Mouse (Mus musculus): ENCODE results near the gene Mfsd11. TPM values are rescaled to one million over a fixed set of nuclear protein-coding genes. Genes with fewer than 3 reads are reported as not detected.
A peak's percentile ranks its signal among the peaks of the same experiment; 100 is the strongest.

The Mfsd11 gene
- polyA plus RNA-seq, 1 experiment from 2014 or later: 43.7 TPM

DNA sequence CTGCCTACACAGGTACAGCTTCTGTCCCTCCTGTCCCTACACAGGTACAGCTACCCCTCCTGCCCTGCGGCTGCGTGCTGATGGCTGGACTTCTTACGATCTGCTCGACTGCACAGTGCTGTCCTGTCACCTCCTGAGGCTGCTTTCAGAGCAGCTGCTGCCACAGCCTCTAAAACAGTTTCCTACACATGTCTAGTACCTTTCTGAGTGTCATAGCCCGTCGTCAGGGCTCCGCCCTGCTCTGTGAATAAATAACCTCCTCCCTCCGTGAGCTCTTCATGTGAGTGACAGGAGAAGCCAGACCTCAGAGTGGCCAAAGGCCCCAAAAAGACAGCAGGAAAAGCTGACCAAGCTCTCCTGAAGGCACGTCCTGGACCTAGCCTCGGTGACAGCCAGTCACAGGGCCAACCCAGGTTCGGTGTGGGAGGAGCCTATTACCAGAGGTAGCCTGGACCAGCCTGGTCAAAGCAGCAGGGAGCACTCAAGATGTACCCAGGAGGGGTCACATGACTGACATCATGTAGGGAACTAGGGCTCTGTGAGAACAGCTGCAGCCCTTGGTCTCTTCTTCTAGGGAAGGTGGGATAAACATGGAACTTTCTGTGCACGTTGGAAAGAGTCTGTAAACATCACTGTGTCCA lies 13.8 kb downstream of the Mfsd11 start:
- Histone ChIP-seq H3K4me1 (ENCODE audit: control insufficient read depth, insufficient read depth, low read length) (no peaks in the 10 kb centered on the region), H3K36me3 (ENCODE audit: control insufficient read depth, insufficient read depth, low read length) (peaks cover 30% of the 10 kb centered on the region), H3K4me2 (ENCODE audit: low read depth, low read length) (no peak overlapping the region), H3K4me3 (replicated peaks; ENCODE audit: low read length) (no peak overlapping the region), H3K27me3 (ENCODE audit: control insufficient read depth, insufficient read depth, low read length) (no peaks in the 10 kb centered on the region), H3K9ac (ENCODE audit: low read length) (no peak overlapping the region), H3K27ac (ENCODE audit: low read length) (no peak overlapping the region), H3K9me3 (replicated peaks; ENCODE audit: control insufficient read depth, low read length) (no peaks in the 10 kb centered on the region)
- WGBS: 69% methylated on average over 12 of the region's 12 CpGs
- no peak for ATAC-seq (ENCODE audit: insufficient read depth, low FRiP score)

DNA sequence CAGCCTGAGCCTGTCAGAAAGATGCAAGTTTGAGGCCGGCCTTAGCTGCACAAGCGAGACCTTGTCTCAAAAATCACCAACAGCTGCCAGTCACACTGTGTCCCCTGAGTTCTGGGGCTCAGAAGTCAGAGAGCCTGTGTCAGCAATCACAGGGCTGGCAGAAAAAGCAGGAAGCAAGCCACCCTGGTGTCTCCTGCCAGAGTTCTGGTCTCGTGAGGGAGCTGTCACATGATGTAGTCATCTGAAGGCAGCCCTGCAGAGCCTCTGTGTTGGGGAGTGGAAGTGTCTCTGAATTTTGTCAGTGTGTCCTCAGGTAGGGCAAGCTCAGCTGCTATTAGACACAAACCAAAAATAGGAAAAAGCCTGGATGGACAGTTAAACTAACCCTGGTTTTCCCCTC lies 15.9 kb downstream of the Mfsd11 start:
- Histone ChIP-seq H3K9me3 (replicated peaks; ENCODE audit: control insufficient read depth, low read length) (no peaks in the 10 kb centered on the region), H3K4me1 (ENCODE audit: control insufficient read depth, insufficient read depth, low read length) (no peaks in the 10 kb centered on the region), H3K27me3 (ENCODE audit: control insufficient read depth, insufficient read depth, low read length) (no peaks in the 10 kb centered on the region), H3K4me2 (ENCODE audit: low read depth, low read length) (no peak overlapping the region), H3K27ac (ENCODE audit: low read length) (no peak overlapping the region), H3K36me3 (ENCODE audit: control insufficient read depth, insufficient read depth, low read length) (peaks cover 18% of the 10 kb centered on the region), H3K9ac (ENCODE audit: low read length) (no peak overlapping the region), H3K4me3 (replicated peaks; ENCODE audit: low read length) (no peak overlapping the region)
- no peak for ATAC-seq (ENCODE audit: insufficient read depth, low FRiP score)
- 81% methylated on average over 3 of the region's 3 CpGs for WGBS

DNA sequence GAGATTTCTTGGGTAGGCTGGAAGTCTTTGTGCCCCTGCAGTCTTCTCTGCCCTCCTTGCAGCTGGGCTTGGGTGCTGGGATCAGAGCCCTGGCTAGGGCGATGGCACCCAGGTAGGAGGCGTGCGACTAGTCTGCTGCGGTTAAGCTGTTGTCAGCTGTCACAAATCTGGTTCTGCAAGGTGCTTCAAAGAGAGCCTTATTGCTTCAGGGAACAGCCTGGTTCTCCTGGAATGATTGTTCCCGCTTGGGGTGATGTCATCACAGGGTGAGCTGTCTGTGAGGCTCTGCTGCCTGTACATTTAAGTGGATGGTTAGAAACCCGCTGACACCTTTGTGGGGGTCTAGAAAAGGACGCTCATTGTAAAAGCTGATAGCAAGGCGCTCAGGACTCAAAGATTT lies 17.0 kb downstream of the Mfsd11 start:
- no peaks in the 10 kb centered on the region for H3K9me3 ChIP-seq (replicated peaks; ENCODE audit: control insufficient read depth, low read length)
- no peaks in the 10 kb centered on the region for H3K27me3 ChIP-seq (ENCODE audit: control insufficient read depth, insufficient read depth, low read length)
- ATAC-seq (ENCODE audit: insufficient read depth, low FRiP score): peak; percentile 62; the same call in 1 of the 2 replicates
- peak overlapping the region; percentile 66; the same call in 1 of the 2 replicates for H3K27ac ChIP-seq (ENCODE audit: low read length)
- no peak overlapping the region for H3K4me2 ChIP-seq (ENCODE audit: low read depth, low read length)
- WGBS: 76% methylated on average over 8 of the region's 8 CpGs
- no peak overlapping the region for H3K4me3 ChIP-seq (replicated peaks; ENCODE audit: low read length)
- H3K9ac ChIP-seq (ENCODE audit: low read length): no peak overlapping the region; the same call in 1 of the 2 replicates
- no peaks in the 10 kb centered on the region for H3K4me1 ChIP-seq (ENCODE audit: control insufficient read depth, insufficient read depth, low read length)
- H3K36me3 ChIP-seq (ENCODE audit: control insufficient read depth, insufficient read depth, low read length): peaks cover 28% of the 10 kb centered on the region

DNA sequence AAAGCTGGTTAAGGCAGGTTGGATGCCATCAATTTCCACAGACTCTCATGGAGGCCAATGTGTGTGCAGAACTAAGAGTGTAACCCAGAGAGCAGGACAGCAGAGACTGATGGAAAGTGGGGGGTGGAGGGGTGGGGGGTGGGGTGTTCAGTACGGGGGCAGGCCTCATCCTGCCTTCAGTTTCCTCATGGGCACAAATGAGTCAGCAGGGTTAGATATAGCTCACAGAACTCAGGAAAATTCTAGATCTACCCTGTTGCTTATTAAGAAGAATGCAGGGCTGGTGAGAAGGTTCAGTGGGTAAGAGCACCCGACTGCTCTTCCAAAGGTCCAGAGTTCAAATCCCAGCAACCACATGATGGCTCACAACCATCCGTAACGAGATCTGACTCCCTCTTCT lies 17.4 kb downstream of the Mfsd11 start:
- no peaks in the 10 kb centered on the region for H3K9me3 ChIP-seq (replicated peaks; ENCODE audit: control insufficient read depth, low read length)
- H3K36me3 ChIP-seq (ENCODE audit: control insufficient read depth, insufficient read depth, low read length): peaks cover 28% of the 10 kb centered on the region
- H3K4me2 ChIP-seq (ENCODE audit: low read depth, low read length): no peak overlapping the region
- no peak overlapping the region for H3K4me3 ChIP-seq (replicated peaks; ENCODE audit: low read length)
- H3K27ac ChIP-seq (ENCODE audit: low read length): peak overlapping the region; percentile 66; the same call in 1 of the 2 replicates
- H3K9ac ChIP-seq (ENCODE audit: low read length): no peak overlapping the region
- H3K27me3 ChIP-seq (ENCODE audit: control insufficient read depth, insufficient read depth, low read length): no peaks in the 10 kb centered on the region
- H3K4me1 ChIP-seq (ENCODE audit: control insufficient read depth, insufficient read depth, low read length): no peaks in the 10 kb centered on the region
- no peak for ATAC-seq (ENCODE audit: insufficient read depth, low FRiP score)
- 78% methylated on average over 4 of the region's 4 CpGs for WGBS

DNA sequence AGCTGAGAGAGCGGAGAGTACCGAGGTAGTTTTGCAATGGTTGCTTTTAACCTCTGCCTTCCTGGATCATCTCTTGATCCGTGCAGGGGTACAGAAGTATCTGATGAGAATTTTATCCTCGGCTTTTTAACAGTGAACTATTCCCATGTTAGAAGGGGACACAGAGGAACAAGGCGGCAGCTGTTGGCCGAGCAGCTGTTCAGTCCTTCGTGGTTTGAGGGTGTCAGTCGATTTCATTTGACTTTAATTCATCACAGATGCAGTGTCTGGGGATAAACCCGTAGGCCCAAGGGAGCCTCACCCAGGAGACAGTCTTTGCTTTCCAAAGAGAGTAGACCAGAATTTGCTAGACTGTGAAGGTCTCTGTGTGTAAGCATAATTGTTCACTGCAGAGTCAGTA lies 19.3 kb downstream of the Mfsd11 start:
- Histone ChIP-seq H3K36me3 (ENCODE audit: control insufficient read depth, insufficient read depth, low read length) (peaks cover 21% of the 10 kb centered on the region; the same call in 1 of the 2 replicates), H3K27ac (ENCODE audit: low read length) (no peak overlapping the region), H3K4me1 (ENCODE audit: control insufficient read depth, insufficient read depth, low read length) (no peaks in the 10 kb centered on the region), H3K4me2 (ENCODE audit: low read depth, low read length) (no peak overlapping the region), H3K4me3 (replicated peaks; ENCODE audit: low read length) (no peak overlapping the region), H3K9me3 (replicated peaks; ENCODE audit: control insufficient read depth, low read length) (no peaks in the 10 kb centered on the region), H3K9ac (ENCODE audit: low read length) (no peak overlapping the region), H3K27me3 (ENCODE audit: control insufficient read depth, insufficient read depth, low read length) (no peaks in the 10 kb centered on the region)
- 87% methylated on average over 9 of the region's 9 CpGs for WGBS
- no peak for ATAC-seq (ENCODE audit: insufficient read depth, low FRiP score)

DNA sequence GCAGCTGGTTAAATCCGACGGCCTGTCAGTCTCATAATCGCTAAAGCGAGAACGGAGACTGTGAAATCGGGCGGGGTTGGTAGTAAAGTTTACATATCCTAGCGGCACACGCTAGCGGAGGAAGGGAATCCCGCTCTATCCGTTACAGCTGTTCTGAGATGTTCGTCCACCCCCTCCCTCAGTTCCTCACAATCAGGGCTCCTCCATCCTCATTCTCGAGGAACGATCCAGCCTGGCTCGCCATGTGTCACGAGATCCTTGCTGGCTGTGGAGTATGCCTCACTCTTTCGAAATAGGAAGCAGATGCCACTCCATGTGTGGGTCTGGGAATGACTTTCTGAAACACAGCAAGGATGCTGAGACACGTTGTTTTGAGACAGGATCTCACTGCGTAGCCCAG lies 21.7 kb downstream of the Mfsd11 start:
- 82% methylated on average over 20 of the region's 20 CpGs for WGBS
- Histone ChIP-seq H3K4me3 (replicated peaks; ENCODE audit: low read length) (no peak overlapping the region), H3K27me3 (ENCODE audit: control insufficient read depth, insufficient read depth, low read length) (no peaks in the 10 kb centered on the region), H3K9me3 (replicated peaks; ENCODE audit: control insufficient read depth, low read length) (no peaks in the 10 kb centered on the region), H3K4me1 (ENCODE audit: control insufficient read depth, insufficient read depth, low read length) (no peaks in the 10 kb centered on the region), H3K4me2 (ENCODE audit: low read depth, low read length) (no peak overlapping the region), H3K9ac (ENCODE audit: low read length) (no peak overlapping the region), H3K27ac (ENCODE audit: low read length) (no peak overlapping the region), H3K36me3 (ENCODE audit: control insufficient read depth, insufficient read depth, low read length) (peaks cover 15% of the 10 kb centered on the region; the same call in 1 of the 2 replicates)
- no peak for ATAC-seq (ENCODE audit: insufficient read depth, low FRiP score)

DNA sequence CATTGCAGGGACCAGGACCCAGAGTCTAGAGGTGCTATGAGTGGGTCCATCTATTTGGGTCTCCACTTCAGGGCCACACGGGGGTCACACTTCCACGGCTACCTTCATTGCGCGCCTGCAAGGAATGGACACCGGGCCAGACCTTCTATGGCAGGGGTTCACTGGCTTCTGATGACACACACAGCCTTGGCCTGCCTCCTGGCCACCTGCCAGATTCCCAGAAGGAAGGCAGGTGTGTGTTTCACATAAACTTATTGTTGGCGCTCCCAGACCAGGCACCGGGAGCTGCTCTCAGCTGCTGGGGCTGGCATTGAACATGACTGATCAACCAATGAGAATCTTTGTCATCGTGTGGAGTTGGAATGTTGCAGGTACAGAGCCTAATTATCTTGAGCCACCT lies 26.2 kb downstream of the Mfsd11 start:
- Histone ChIP-seq H3K4me2 (ENCODE audit: low read depth, low read length) (no peak overlapping the region), H3K27me3 (ENCODE audit: control insufficient read depth, insufficient read depth, low read length) (no peaks in the 10 kb centered on the region), H3K9ac (ENCODE audit: low read length) (no peak overlapping the region), H3K4me1 (ENCODE audit: control insufficient read depth, insufficient read depth, low read length) (no peaks in the 10 kb centered on the region), H3K4me3 (replicated peaks; ENCODE audit: low read length) (no peak overlapping the region), H3K36me3 (ENCODE audit: control insufficient read depth, insufficient read depth, low read length) (peaks cover 7% of the 10 kb centered on the region; the same call in 1 of the 2 replicates), H3K9me3 (replicated peaks; ENCODE audit: control insufficient read depth, low read length) (no peaks in the 10 kb centered on the region), H3K27ac (ENCODE audit: low read length) (no peak overlapping the region)
- 77% methylated on average over 8 of the region's 8 CpGs for WGBS
- peak; percentile 27 for ATAC-seq (ENCODE audit: insufficient read depth, low FRiP score)

DNA sequence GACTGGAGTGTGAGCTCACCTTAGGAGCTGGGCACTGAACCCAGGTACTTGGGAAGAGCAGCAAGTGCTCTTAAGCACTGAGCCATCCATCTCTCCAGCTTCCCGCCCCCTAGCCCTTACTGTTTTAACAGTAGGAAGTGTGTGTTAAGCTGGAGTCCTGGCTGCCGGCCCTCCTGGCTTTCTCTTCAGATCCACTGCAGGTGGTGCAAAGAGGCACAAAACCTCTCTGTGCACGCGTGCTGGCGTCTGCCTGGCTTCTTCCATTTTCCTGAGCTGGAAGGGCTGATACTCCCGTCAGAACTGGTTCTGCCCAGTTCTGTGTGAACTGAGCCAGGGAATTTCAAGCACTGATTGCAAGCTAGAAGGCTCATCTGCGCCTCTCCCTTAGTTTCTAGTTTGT lies 28.6 kb downstream of the Mfsd11 start:
- Histone ChIP-seq H3K9ac (ENCODE audit: low read length) (no peak overlapping the region), H3K27ac (ENCODE audit: low read length) (no peak overlapping the region), H3K9me3 (replicated peaks; ENCODE audit: control insufficient read depth, low read length) (no peaks in the 10 kb centered on the region), H3K36me3 (ENCODE audit: control insufficient read depth, insufficient read depth, low read length) (no peaks in the 10 kb centered on the region), H3K4me3 (replicated peaks; ENCODE audit: low read length) (no peak overlapping the region), H3K4me1 (ENCODE audit: control insufficient read depth, insufficient read depth, low read length) (peaks cover 6% of the 10 kb centered on the region; the same call in 1 of the 2 replicates), H3K27me3 (ENCODE audit: control insufficient read depth, insufficient read depth, low read length) (no peaks in the 10 kb centered on the region), H3K4me2 (ENCODE audit: low read depth, low read length) (no peak overlapping the region)
- no peak for ATAC-seq (ENCODE audit: insufficient read depth, low FRiP score)
- 51% methylated on average over 7 of the region's 7 CpGs for WGBS

DNA sequence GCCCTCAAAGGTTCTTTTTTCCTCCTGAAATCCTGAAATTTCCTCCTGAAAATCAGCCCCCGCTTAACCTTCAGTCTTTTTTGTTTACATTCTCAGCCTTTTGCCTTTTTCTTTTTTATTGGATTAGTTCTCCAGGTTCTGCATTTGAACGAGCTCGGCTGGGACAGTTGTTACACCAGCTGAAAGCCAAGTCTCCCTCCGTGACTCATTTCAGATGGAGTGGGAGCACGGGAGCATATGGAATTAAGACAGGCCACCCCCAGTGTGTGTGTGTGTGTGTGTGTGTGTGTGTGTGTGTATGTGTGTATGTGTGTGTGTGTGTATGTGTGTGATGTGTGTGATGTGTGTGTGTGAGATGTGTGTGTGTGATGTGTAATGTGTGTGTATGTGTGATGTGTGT lies 29.2 kb downstream of the Mfsd11 start:
- no peak for ATAC-seq (ENCODE audit: insufficient read depth, low FRiP score)
- Histone ChIP-seq H3K4me2 (ENCODE audit: low read depth, low read length) (no peak overlapping the region), H3K4me1 (ENCODE audit: control insufficient read depth, insufficient read depth, low read length) (peaks cover 6% of the 10 kb centered on the region; the same call in 1 of the 2 replicates), H3K9me3 (replicated peaks; ENCODE audit: control insufficient read depth, low read length) (no peaks in the 10 kb centered on the region), H3K9ac (ENCODE audit: low read length) (no peak overlapping the region), H3K36me3 (ENCODE audit: control insufficient read depth, insufficient read depth, low read length) (no peaks in the 10 kb centered on the region), H3K4me3 (replicated peaks; ENCODE audit: low read length) (no peak overlapping the region), H3K27me3 (ENCODE audit: control insufficient read depth, insufficient read depth, low read length) (no peaks in the 10 kb centered on the region), H3K27ac (ENCODE audit: low read length) (no peak overlapping the region)
- 36% methylated on average over 5 of the region's 5 CpGs for WGBS

All from stomach, embryonic 16.5 days (tissue).